Mouse (Mus musculus) MEL (cell line): ENCODE results near the gene Grik1.

ENCODE experiments used
- CTCF ChIP-seq, 3 experiments: IDR thresholded peaks in 2 of 3; conservative IDR thresholded peaks in 1 of 3; 2 replicates each; pipeline ENCODE4 v1.5.1; 2011 to 2012; ENCODE audit warnings: low read length in 3 of 3, low read depth in 2 of 3, mild to moderate bottlenecking in 2 of 3, improper control_type of control experiment in 1 of 3, inconsistent platforms in 1 of 3, mixed read lengths in 1 of 3, moderate library complexity in 1 of 3; ENCODE audit not compliant: control insufficient read depth in 1 of 3, insufficient read depth in 1 of 3, poor library complexity in 1 of 3, severe bottlenecking in 1 of 3
- E2F4 ChIP-seq: IDR thresholded peaks from 2 replicates; pipeline ENCODE4 v1.6.1; 2011; ENCODE audit warnings: low read depth, low read length, improper control_type of control experiment, borderline replicate concordance
- NRF1 ChIP-seq: IDR thresholded peaks from 2 replicates; pipeline ENCODE4 v1.6.1; 2014; ENCODE audit warnings: low read depth, mild to moderate bottlenecking, inconsistent platforms, low read length, improper control_type of control experiment, moderate library complexity; ENCODE audit not compliant: poor library complexity, insufficient read depth, severe bottlenecking
- POLR2A ChIP-seq, 2 experiments: IDR thresholded peaks; 2 replicates each; pipeline ENCODE4 v1.6.1; 2011 to 2012; ENCODE audit warnings: low read length in 2 of 2, mild to moderate bottlenecking in 2 of 2, control low read depth in 1 of 2, improper control_type of control experiment in 1 of 2, low read depth in 1 of 2, moderate library complexity in 1 of 2; ENCODE audit not compliant: control insufficient read depth in 1 of 2, insufficient read depth in 1 of 2, poor library complexity in 1 of 2
- TAL1 ChIP-seq: IDR thresholded peaks from 2 replicates; pipeline ENCODE4 v1.6.1; 2012; ENCODE audit warnings: mild to moderate bottlenecking, inconsistent platforms, low read length, moderate library complexity, mixed read lengths
- USF2 ChIP-seq, 2 experiments: IDR thresholded peaks; 2 replicates each; pipeline ENCODE4 v1.6.1; 2011 to 2012; ENCODE audit warnings: improper control_type of control experiment in 2 of 2, low read length in 2 of 2, borderline replicate concordance in 1 of 2, inconsistent platforms in 1 of 2, low read depth in 1 of 2, mild to moderate bottlenecking in 1 of 2; ENCODE audit not compliant: insufficient read depth in 1 of 2
- ZKSCAN1 ChIP-seq: IDR thresholded peaks from 2 replicates; pipeline ENCODE4 v1.6.1; 2012; ENCODE audit warnings: low read depth, mild to moderate bottlenecking, inconsistent platforms, low read length, improper control_type of control experiment, moderate library complexity

DNA sequence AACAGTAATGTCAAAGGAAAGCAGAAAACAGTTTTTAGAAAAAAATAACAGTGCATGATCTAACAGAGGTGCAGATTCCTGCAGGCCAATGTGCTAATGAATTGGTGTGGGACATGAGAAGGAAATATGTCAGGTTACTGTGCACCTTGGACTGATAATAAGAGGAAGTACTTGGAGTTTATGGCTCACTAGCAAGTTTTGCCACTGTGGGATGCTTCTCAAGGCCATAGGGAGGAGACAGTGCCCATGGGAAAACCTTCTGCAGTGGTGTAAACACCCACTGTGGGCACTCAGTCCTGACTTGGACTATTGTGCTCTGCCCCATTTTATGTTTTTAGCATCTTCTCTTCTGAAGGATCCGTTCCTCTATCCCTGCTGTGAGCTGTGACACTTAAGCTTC lies 428.3 kb downstream of the Grik1 start:
- TF ChIP-seq USF2 (IDR thresholded peaks at IDR 0.05; ENCODE audit: borderline replicate concordance in 1 of 2, insufficient read depth in 1 of 2, low read depth in 1 of 2, low read length in 2 of 2) (no peak), CTCF (IDR thresholded peaks at IDR 0.05 in 2 of 3, conservative IDR thresholded peaks at IDR 0.05 in 1 of 3; ENCODE audit: control insufficient read depth in 1 of 3, insufficient read depth in 1 of 3, low read depth in 2 of 3, low read length in 3 of 3, poor library complexity in 1 of 3, severe bottlenecking in 1 of 3) (no peak), E2F4 (no peak), ZKSCAN1 (no peak), POLR2A (IDR thresholded peaks at IDR 0.05; ENCODE audit: control insufficient read depth in 1 of 2, insufficient read depth in 1 of 2, low read depth in 1 of 2, low read length in 2 of 2, poor library complexity in 1 of 2) (no peak), NRF1 (no peak), TAL1 (no peak)
